Mouse (Mus musculus) liver, embryonic 11.5 days (tissue): ENCODE results near the gene Rab3il1. TPM values are rescaled to one million over a fixed set of nuclear protein-coding genes. Genes with fewer than 3 reads are reported as not detected.

Experiments used
- ATAC-seq: fragments of 200-750 bp; cut with Nextera tagmentation; replicated peaks from 2 replicates; pipeline ENCODE4 v1.8.0; 2017; ENCODE audit warnings: moderate number of reproducible peaks, mild to moderate bottlenecking, moderate TSS enrichment, moderate library complexity; ENCODE audit not compliant: low FRiP score
- DNase-seq: peaks from one replicate; pipeline ENCODE4 v3.0.0-alpha.2; 2017; ENCODE audit warnings: low spot score
- H3K27ac ChIP-seq: fragments of 300-500 bp; sonication (generic); 2 replicates; pipeline ENCODE4 v1.5.1; 2014; ENCODE audit warnings: mild to moderate bottlenecking, low read depth, low read length, control low read depth
- H3K27me3 ChIP-seq: fragments of 300-500 bp; sonication (generic); replicated peaks from 2 replicates; pipeline ENCODE4 v1.6.1; 2014; ENCODE audit warnings: low read length, mixed read lengths; ENCODE audit not compliant: control insufficient read depth, insufficient read depth
- H3K36me3 ChIP-seq: fragments of 300-500 bp; sonication (generic); 2 replicates; pipeline ENCODE4 v1.6.1; 2014; ENCODE audit warnings: mild to moderate bottlenecking, low read length, moderate library complexity, mixed read lengths; ENCODE audit not compliant: control insufficient read depth, insufficient read depth
- H3K4me1 ChIP-seq: fragments of 300-500 bp; sonication (generic); replicated peaks from 2 replicates; pipeline ENCODE4 v1.6.1; 2014; ENCODE audit warnings: low read length, mixed read lengths; ENCODE audit not compliant: control insufficient read depth, insufficient read depth
- H3K4me2 ChIP-seq: fragments of 300-500 bp; sonication (generic); 2 replicates; pipeline ENCODE4 v1.6.1; 2014; ENCODE audit warnings: mild to moderate bottlenecking, control low read depth, moderate library complexity
- H3K4me3 ChIP-seq: fragments of 300-500 bp; sonication (generic); 2 replicates; pipeline ENCODE4 v1.5.1; 2014; ENCODE audit warnings: low read depth, low read length, control low read depth
- H3K9ac ChIP-seq: fragments of 300-500 bp; sonication (generic); 2 replicates; pipeline ENCODE4 v1.6.1; 2014; ENCODE audit warnings: low read depth, low read length, control low read depth
- H3K9me3 ChIP-seq: fragments of 300-500 bp; sonication (generic); 2 replicates; pipeline ENCODE4 v1.6.1; 2016; ENCODE audit warnings: low read length, inconsistent platforms, mixed read lengths; ENCODE audit not compliant: control insufficient read depth
- WGBS: fragments of 180-500 bp; shearing (Covaris S2); extraction: QIAGEN DNeasy Blood & Tissue Kit; methylation state at CpG from one replicate; pipeline ENCODE4 v1.1.7; 2014; 5-methylcytosine and 5-hydroxymethylcytosine counted together
- polyA plus RNA-seq: library from polyadenylated mRNA; unstranded; fragments of >200 nt; fragmentation: Nextera tagmentation; extraction: Ambion mirVana; gene quantifications from 2 replicates; pipeline ENCODE4 v1.2.1, GENCODE M21; 2014

Gene Rab3il1
- polyA plus RNA-seq, 1 experiment from 2014 or later = 137 TPM

- WGBS = 30% methylated on average over 6 of the region's 6 CpGs
- no peak overlapping the region for H3K4me2 ChIP-seq
- peaks cover 53% of the 10 kb centered on the region for H3K4me1 ChIP-seq
- H3K4me3 ChIP-seq = no peak overlapping the region
- ATAC-seq (no peak), DNase-seq (no peak)
- H3K9ac ChIP-seq = no peak overlapping the region; the same call in 1 of the 2 replicates
- H3K36me3 ChIP-seq = peaks cover 27% of the 10 kb centered on the region
- no peaks in the 10 kb centered on the region for H3K9me3 ChIP-seq
- no peaks in the 10 kb centered on the region for H3K27me3 ChIP-seq
- peak overlapping the region; percentile 6; the same call in 1 of the 2 replicates for H3K27ac ChIP-seq
Measured at GRCm38 (mm10) chr19:9987192-9987591, 14.3 kb upstream of the Rab3il1 start.

DNA sequence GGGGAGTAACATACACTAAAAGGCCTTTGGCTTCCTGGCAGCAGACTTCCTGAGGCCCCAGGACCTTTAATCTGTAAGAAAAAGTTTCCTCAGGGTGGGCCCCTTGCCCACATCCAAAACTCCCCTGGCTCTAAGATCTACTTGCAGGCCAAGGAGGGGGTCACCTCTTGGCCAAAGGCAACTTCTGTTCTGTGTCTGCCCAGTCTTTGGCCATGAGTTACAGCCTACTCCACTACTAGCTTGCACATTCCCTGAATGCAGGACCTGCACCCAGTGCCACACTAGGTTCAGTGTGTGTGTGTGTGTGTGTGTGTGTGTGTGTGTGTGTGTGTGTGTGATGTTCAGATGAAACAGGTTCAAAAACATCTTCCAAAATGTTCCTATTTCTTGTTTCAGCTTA is 13.9 kb upstream of the Rab3il1 start:
- Histone ChIP-seq H3K4me1 (peaks cover 53% of the 10 kb centered on the region), H3K9ac (no peak overlapping the region), H3K4me3 (no peak overlapping the region), H3K36me3 (peaks cover 27% of the 10 kb centered on the region), H3K27me3 (no peaks in the 10 kb centered on the region), H3K4me2 (no peak overlapping the region), H3K9me3 (no peaks in the 10 kb centered on the region), H3K27ac (no peak overlapping the region)
- DNase-seq (no peak), ATAC-seq (no peak)

DNA sequence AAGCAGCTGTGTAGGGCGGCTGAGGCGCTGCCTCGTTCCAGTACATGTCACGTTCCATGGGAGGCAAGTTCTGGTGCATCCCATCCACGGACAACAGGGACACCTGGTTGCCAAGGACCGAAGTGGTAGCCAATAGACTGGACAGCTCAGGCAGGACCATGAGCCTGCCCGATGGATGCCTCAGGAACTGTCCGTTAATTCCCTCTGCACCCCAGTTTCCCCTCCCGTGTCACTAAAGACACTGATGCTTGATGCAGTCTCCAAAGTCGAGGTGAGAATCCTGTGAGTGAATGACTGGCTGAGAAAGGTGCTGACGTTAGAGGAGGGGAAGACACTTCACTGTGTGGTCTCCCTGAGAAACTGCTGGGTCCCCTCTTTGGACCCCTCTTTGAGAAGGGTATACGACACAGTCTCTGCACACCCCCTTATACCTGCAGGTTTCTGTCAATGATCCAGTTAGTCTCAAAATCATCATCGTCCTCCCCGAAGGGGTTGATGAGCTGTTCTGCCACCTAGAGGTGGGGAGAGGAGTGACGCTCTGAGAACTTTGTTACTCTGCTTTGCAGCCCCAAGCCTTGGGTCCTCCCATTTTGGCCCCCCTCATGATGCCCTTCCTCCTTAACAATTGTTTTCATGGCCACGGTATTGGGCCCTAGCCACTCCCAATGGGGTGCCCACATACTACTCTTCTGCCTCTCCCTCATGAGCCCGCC is 12.1 kb upstream of the Rab3il1 start:
- DNase-seq (no peak), ATAC-seq (no peak; the same call in 1 of the 2 replicates)
- Histone ChIP-seq H3K27ac (peak overlapping the region; percentile 60), H3K36me3 (peaks cover 18% of the 10 kb centered on the region), H3K4me3 (no peak overlapping the region), H3K27me3 (no peaks in the 10 kb centered on the region), H3K4me2 (peak overlapping the region; percentile 44), H3K4me1 (peaks cover 54% of the 10 kb centered on the region), H3K9ac (peak overlapping the region; percentile 39), H3K9me3 (no peaks in the 10 kb centered on the region)
- 57% methylated on average over 17 of the region's 17 CpGs for WGBS

- H3K9ac ChIP-seq = peak overlapping the region; percentile 39; the same call in 1 of the 2 replicates
- H3K27ac ChIP-seq = peak overlapping the region; percentile 60
- peak overlapping the region; percentile 44 for H3K4me2 ChIP-seq
- ATAC-seq = peak; percentile 73
- peaks cover 13% of the 10 kb centered on the region for H3K36me3 ChIP-seq
- no peak for DNase-seq
- no peak overlapping the region for H3K4me3 ChIP-seq
- H3K4me1 ChIP-seq = peaks cover 54% of the 10 kb centered on the region
- H3K27me3 ChIP-seq = no peaks in the 10 kb centered on the region
- H3K9me3 ChIP-seq = no peaks in the 10 kb centered on the region
Measured at GRCm38 (mm10) chr19:9989884-9990256, 11.6 kb upstream of the Rab3il1 start.

GRCm38 (mm10) chr19:9991304-9991703 is 10.2 kb upstream of the Rab3il1 start:
- Histone ChIP-seq H3K4me1 (peaks cover 50% of the 10 kb centered on the region), H3K4me2 (no peak overlapping the region; the same call in 1 of the 2 replicates), H3K9ac (peak overlapping the region; percentile 34; the same call in 1 of the 2 replicates), H3K27me3 (no peaks in the 10 kb centered on the region), H3K4me3 (no peak overlapping the region), H3K36me3 (no peaks in the 10 kb centered on the region; the same call in 1 of the 2 replicates), H3K27ac (no peak overlapping the region), H3K9me3 (no peaks in the 10 kb centered on the region)
- peak; percentile 83 for DNase-seq
- peak; percentile 27; the same call in 1 of the 2 replicates for ATAC-seq
- 23% methylated on average over 5 of the region's 5 CpGs for WGBS

DNA sequence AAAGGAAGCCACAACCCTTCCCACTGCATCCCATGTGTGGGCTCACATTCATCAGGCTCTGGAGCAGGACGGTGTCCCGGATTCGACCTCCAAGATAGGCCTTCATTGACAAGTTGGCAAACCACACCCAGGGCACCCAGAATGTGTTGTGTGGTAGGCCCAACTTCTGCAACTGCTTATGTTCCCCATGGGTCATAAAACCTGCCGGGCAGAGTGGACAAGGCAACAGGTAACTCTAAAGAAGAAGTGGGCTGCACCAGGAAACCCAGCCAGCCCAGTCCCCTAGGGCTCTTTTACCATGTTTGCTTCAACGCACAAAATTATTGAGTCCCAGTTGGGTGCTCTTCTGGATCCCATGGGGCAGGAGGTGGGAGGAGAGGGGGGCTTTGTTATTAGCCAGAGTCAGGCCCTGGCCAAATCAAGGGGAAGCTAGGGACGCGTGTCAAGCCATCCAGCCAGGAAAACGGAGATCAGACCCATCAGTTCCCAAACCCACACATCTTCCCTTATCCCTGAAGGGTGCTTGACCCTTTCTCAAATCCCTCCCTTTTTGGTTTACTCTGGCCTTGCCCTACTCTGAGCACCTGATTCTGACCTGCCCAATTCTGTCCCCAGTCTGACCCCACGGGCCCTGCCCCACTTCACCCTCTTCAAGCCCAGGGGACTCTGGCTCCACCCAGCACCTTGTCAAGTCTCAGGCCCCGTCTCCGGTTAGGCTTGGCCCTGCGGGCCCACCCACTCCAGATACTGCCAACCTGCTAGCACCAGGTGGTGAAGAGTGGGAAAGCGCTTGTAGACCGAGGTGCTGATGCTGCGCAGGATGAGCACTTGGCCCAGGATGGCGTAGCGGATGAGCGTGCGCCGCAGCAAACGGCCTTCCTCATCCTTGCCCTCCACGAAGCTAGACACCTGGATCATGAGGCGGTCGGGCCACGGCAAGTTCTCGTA is 9.2 kb upstream of the Rab3il1 start:
- DNase-seq (no peak), ATAC-seq (no peak)
- peak overlapping the region; percentile 35; the same call in 1 of the 2 replicates for H3K4me3 ChIP-seq
- peaks cover 41% of the 10 kb centered on the region for H3K4me1 ChIP-seq
- peak overlapping the region; percentile 64 for H3K4me2 ChIP-seq
- no peak overlapping the region for H3K27ac ChIP-seq
- no peaks in the 10 kb centered on the region for H3K27me3 ChIP-seq
- H3K9ac ChIP-seq = peak overlapping the region; percentile 51; the same call in 1 of the 2 replicates
- WGBS = 50% methylated on average over 26 of the region's 26 CpGs
- H3K36me3 ChIP-seq = no peaks in the 10 kb centered on the region
- H3K9me3 ChIP-seq = no peaks in the 10 kb centered on the region

- H3K9me3 ChIP-seq = no peaks in the 10 kb centered on the region
- H3K4me2 ChIP-seq = peak overlapping the region; percentile 64
- ATAC-seq (peak; percentile 67), DNase-seq (peak; percentile 89)
- H3K27me3 ChIP-seq = no peaks in the 10 kb centered on the region
- 10% methylated on average over 17 of the region's 17 CpGs for WGBS
- peaks cover 37% of the 10 kb centered on the region for H3K4me1 ChIP-seq
- H3K27ac ChIP-seq = no peak overlapping the region
- H3K4me3 ChIP-seq = peak overlapping the region; percentile 35
- peak overlapping the region; percentile 51 for H3K9ac ChIP-seq
- no peaks in the 10 kb centered on the region for H3K36me3 ChIP-seq
Measured at GRCm38 (mm10) chr19:9993036-9993656, 8.3 kb upstream of the Rab3il1 start.

GRCm38 (mm10) chr19:9997204-9998062 is 4.0 kb upstream of the Rab3il1 start:
- Histone ChIP-seq H3K9me3 (no peaks in the 10 kb centered on the region), H3K4me3 (no peak overlapping the region), H3K36me3 (no peaks in the 10 kb centered on the region), H3K9ac (no peak overlapping the region), H3K27me3 (no peaks in the 10 kb centered on the region), H3K4me1 (peaks cover 10% of the 10 kb centered on the region), H3K27ac (no peak overlapping the region), H3K4me2 (no peak overlapping the region)
- 71% methylated on average over 12 of the region's 12 CpGs for WGBS
- DNase-seq = no peak
- ATAC-seq = no peak
